Mouse (Mus musculus) liver, embryonic 13.5 days (tissue): Measurements from ENCODE around the gene Orai3. TPM values are rescaled to one million over a fixed set of nuclear protein-coding genes. Genes with fewer than 3 reads are reported as not detected.
A peak's percentile ranks its signal among the peaks of the same experiment; 100 is the strongest.

Experiments
- ATAC-seq: fragments of 200-750 bp; cut with Nextera tagmentation; 2 replicates; pipeline ENCODE4 v1.8.0; 2017; ENCODE audit warnings: low read depth, mild to moderate bottlenecking, moderate number of reproducible peaks, moderate library complexity
- DNase-seq: peaks from one replicate; pipeline ENCODE4 v3.0.0; 2022
- H3K27ac ChIP-seq: fragments of 300-500 bp; sonication (generic); 2 replicates; pipeline ENCODE4 v1.5.1; 2015; ENCODE audit warnings: moderate library complexity, mild to moderate bottlenecking, inconsistent platforms
- H3K27me3 ChIP-seq: fragments of 300-500 bp; sonication (generic); 2 replicates; pipeline ENCODE4 v1.6.1; 2015; ENCODE audit warnings: mild to moderate bottlenecking, inconsistent platforms
- H3K36me3 ChIP-seq: fragments of 300-500 bp; sonication (generic); 2 replicates; pipeline ENCODE4 v1.6.1; 2015; ENCODE audit warnings: mild to moderate bottlenecking, inconsistent platforms
- H3K4me1 ChIP-seq: fragments of 300-500 bp; sonication (generic); replicated peaks from 2 replicates; pipeline ENCODE4 v1.6.1; 2015; ENCODE audit warnings: inconsistent platforms
- H3K4me2 ChIP-seq: fragments of 300-500 bp; sonication (generic); 2 replicates; pipeline ENCODE4 v1.6.1; 2015; ENCODE audit warnings: inconsistent platforms, mild to moderate bottlenecking, moderate library complexity
- H3K4me3 ChIP-seq: fragments of 300-500 bp; sonication (generic); replicated peaks from 2 replicates; pipeline ENCODE4 v1.5.1; 2015; ENCODE audit warnings: mild to moderate bottlenecking, inconsistent platforms
- H3K9ac ChIP-seq: fragments of 300-500 bp; sonication (generic); 2 replicates; pipeline ENCODE4 v1.6.1; 2015; ENCODE audit warnings: mild to moderate bottlenecking, inconsistent platforms
- H3K9me3 ChIP-seq: fragments of 300-500 bp; sonication (generic); replicated peaks from 2 replicates; pipeline ENCODE4 v1.6.1; 2016; ENCODE audit warnings: inconsistent platforms
- WGBS: fragments of 180-500 bp; shearing (Covaris S2); methylation state at CpG from one replicate; pipeline ENCODE4 v1.1.7; 2015; ENCODE audit not compliant: insufficient replicate concordance; 5-methylcytosine and 5-hydroxymethylcytosine counted together
- polyA plus RNA-seq: library from polyadenylated mRNA; unstranded; fragments of >200 nt; fragmentation: Nextera tagmentation; extraction: Ambion mirVana; gene quantifications from 2 replicates; pipeline ENCODE4 v1.2.1, GENCODE M21; 2015

Gene Orai3
- polyA plus RNA-seq, 1 experiment from 2014 or later = 11.2 TPM

DNA sequence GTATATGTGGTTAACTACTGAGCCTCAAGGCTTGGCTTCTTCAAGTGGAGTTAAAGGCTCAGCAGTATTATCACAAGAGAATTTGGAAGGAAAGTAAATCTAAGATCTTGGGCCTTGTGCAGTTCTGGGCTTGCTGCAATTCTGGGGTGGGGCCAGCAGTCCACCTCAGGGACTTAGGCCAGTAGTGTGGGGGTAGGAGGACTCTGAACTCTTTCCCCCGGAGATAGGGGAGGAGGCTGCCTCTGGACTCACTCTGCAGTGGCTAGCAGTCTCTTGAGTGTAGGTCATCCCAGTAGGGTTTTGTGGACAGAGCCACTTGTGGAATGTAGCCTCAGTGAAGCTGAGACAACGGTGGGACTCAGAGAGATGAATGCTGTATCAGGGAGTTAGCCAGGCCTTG lies 3.9 kb upstream of the Orai3 start:
- Histone ChIP-seq H3K4me1 (peaks cover 63% of the 10 kb centered on the region), H3K36me3 (peaks cover 14% of the 10 kb centered on the region), H3K9ac (peak overlapping the region; percentile 19; the same call in 1 of the 2 replicates), H3K4me3 (no peak overlapping the region), H3K27ac (peak overlapping the region; percentile 98), H3K4me2 (no peak overlapping the region), H3K9me3 (no peaks in the 10 kb centered on the region), H3K27me3 (no peaks in the 10 kb centered on the region)
- ATAC-seq (no peak), DNase-seq (no peak)
- WGBS = 70% methylated on average over 2 of the region's 2 CpGs

DNA sequence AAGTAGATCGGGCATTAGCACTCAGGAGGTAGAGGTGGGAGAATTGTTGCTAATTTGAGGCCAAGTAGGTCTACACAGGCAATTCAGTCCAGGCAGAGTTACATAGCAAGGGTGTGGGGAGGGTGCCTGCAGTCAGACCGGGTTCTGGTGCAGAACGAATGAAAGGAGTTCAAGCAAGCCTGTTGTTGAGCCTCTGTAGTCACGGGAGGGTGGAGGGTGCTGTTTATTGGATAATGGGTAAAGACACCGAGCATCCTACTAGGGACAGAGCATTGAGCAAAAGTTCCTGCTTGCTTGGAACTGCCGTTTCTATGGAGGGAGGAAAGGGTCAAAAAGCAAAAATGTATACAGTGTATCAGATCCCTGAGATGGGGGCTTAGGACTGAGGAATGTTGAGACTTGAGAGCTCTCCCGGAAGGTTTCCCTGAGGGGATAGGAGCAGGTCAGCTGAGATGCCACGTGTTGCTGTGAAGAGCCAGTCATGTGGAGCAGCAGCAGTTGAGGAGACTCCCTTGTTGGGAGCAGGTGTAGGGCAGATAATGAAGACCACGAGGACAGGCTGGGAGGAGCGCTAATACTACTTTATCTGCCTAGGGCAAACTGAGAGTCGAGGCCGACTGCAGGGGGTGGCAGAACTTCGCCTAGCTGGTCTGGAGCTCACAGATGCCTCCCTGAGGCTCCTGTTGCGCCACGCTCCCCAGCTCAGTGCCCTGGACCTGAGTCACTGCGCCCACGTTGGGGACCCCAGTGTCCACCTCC lies 2.6 kb upstream of the Orai3 start:
- H3K36me3 ChIP-seq = peaks cover 14% of the 10 kb centered on the region
- 30% methylated on average over 17 of the region's 17 CpGs for WGBS
- peak overlapping the region; percentile 96 for H3K4me2 ChIP-seq
- H3K9ac ChIP-seq = peak overlapping the region; percentile 92
- peak overlapping the region; percentile 98 for H3K27ac ChIP-seq
- DNase-seq = peak; percentile 88
- no peaks in the 10 kb centered on the region for H3K9me3 ChIP-seq
- no peaks in the 10 kb centered on the region for H3K27me3 ChIP-seq
- H3K4me1 ChIP-seq = peaks cover 71% of the 10 kb centered on the region
- peak overlapping the region; percentile 73 for H3K4me3 ChIP-seq
- peak; percentile 93 for ATAC-seq

DNA sequence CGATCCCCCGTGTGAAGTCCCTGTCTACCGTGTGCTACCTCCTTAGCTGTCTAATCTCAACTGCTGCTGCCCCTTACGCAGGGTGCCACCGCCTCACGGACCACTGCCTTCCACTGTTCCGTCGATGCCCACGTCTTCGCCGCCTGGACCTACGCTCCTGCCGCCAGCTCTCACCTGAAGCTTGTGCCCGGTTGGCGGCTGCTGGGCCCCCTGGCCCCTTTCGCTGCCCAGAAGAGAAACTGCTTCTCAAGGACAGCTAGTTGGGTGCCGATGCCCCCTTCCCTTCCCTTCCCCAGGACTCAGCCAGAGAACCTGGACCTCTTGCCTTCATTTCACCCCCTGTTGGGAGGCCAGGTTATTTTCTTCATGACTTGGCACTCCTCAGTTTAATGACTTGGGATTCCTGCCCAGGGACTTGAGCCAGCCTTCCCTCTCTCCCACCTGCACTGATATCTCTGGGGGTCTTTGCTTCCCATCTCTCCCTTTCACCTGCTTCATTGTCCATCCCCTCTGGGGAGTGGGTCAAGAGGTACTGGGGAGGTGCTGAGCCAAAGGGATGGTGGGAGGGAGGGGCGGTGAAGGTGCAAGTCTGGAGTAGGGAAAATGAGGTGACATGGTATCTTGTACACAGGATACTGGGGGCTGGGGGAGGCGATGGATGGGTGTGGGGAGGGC lies 1.8 kb upstream of the Orai3 start:
- Histone ChIP-seq H3K27ac (peak overlapping the region; percentile 98), H3K36me3 (peaks cover 9% of the 10 kb centered on the region), H3K9ac (peak overlapping the region; percentile 92), H3K27me3 (no peaks in the 10 kb centered on the region), H3K9me3 (no peaks in the 10 kb centered on the region), H3K4me3 (peak overlapping the region; percentile 73), H3K4me1 (peaks cover 76% of the 10 kb centered on the region), H3K4me2 (peak overlapping the region; percentile 96)
- DNase-seq = no peak
- 59% methylated on average over 19 of the region's 19 CpGs for WGBS
- peak; percentile 35 for ATAC-seq

DNA sequence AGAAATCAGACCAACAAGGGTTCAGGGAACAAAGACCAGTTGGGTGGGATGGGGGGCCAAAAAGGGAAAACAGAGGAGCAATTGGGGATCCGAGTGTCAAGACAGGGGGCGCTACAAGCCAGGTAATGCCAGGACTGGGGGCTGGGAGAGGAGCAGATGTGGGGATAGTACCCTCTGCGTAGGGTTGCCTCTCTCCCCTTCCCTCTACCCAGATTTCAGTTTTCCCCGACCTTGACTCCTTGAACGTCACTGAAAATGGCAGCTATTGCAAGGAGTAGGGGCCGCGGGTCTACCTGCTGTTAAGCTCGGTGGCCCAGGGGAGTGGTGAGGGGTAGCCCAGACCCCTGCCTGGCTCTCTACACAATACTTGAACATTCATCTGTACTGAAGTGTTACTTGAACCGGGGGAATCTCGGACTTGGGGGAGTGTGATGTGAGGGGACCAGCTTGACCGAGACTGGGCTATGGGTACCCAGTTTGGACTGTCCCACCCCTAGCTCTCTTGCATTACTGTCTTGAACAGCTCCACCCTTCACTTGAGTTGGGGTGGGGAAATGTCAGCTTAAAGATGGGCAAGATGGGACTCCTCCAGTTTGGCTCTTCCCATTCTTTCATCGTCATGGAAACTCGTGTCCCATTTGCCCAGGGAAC lies 1.1 kb upstream of the Orai3 start:
- Histone ChIP-seq H3K9me3 (no peaks in the 10 kb centered on the region), H3K27ac (peak overlapping the region; percentile 98), H3K27me3 (no peaks in the 10 kb centered on the region), H3K9ac (peak overlapping the region; percentile 92), H3K36me3 (peaks cover 8% of the 10 kb centered on the region), H3K4me1 (peaks cover 82% of the 10 kb centered on the region), H3K4me3 (peak overlapping the region; percentile 73), H3K4me2 (peak overlapping the region; percentile 96)
- DNase-seq = no peak
- ATAC-seq = no peak
- WGBS = 50% methylated on average over 13 of the region's 13 CpGs

DNA sequence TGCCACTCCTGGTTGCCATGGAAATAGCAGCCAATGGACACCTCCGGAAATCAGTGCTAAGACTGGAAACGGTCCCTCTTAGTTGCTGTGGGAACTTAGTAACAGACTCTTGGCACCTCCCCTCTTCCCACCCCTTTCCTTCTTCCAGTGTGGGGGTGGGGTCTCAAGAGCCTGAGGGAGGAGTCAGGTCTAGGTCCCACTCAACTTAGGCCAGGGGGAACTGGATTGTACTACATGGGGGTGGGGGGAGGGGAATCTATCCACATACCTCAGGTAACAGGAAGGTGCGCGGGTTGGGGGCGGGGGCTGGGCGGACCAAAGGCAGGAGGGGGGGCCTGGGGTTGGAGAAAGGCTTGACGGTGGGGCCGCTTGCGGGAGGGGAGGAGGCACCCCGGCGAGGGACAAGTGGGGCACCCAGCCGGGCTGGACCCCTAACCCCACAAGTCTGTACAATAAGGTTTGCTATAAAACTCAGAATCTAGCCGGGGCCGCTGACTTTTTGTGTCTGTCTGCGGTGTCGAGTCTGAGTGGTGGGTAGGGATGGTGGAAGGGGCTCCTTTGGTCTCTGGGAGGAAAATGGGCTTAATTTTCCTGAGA lies 520 bp upstream of the Orai3 start:
- H3K9ac ChIP-seq = peak overlapping the region; percentile 92
- under 1% methylated on average over 16 of the region's 16 CpGs for WGBS
- DNase-seq (peak; percentile 70), ATAC-seq (0 out of 2 replicates have a peak, but pooled peaks have one; percentile 1)
- no peaks in the 10 kb centered on the region for H3K9me3 ChIP-seq
- peaks cover 88% of the 10 kb centered on the region for H3K4me1 ChIP-seq
- peak overlapping the region; percentile 98 for H3K27ac ChIP-seq
- no peaks in the 10 kb centered on the region for H3K27me3 ChIP-seq
- peaks cover 7% of the 10 kb centered on the region for H3K36me3 ChIP-seq
- peak overlapping the region; percentile 73 for H3K4me3 ChIP-seq
- peak overlapping the region; percentile 96 for H3K4me2 ChIP-seq

DNA sequence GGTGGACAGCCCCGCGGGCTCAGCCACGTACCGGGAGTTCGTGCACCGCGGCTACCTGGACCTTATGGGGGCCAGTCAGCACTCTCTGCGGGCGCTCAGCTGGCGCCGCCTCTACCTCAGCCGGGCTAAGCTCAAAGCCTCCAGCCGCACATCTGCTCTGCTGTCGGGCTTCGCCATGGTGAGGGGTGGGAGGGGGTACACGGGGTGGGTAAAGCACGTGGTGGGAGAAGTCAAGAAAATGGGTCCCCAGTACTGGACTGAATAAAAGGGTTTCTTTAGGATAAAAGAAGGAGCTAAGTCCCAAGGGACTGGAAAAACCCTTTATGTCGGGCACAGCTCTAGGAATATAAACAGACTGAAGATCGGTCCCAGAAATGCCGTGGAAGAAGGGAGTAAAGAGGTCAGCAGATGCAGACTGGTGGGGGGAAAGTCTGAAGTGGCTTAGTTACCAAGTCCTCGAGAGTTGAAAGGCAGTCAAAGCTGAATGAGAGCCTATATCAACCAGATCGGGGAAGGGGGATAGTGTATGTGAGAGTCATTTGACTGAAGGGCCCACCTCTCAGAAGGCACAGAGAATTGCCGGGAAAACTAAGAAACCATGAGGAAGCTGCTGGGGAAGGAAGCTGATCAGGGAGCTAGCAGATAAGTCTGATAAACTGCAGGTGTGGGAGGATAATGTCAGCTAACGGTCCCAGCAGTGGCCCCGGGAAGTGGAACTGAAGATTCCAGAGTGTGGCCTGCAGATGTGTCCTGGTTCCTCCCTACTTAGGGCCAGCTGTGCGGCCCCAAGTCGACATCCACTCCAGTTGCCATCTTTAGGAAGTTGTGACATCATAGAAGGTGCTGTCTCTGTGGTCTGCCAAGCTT lies 657 bp downstream of the Orai3 start:
- H3K4me1 ChIP-seq = peaks cover 92% of the 10 kb centered on the region
- H3K27ac ChIP-seq = peak overlapping the region; percentile 98
- no peak for ATAC-seq
- H3K4me3 ChIP-seq = peak overlapping the region; percentile 73
- H3K9ac ChIP-seq = peak overlapping the region; percentile 92
- H3K4me2 ChIP-seq = peak overlapping the region; percentile 96
- DNase-seq = peak; percentile 24
- H3K27me3 ChIP-seq = no peaks in the 10 kb centered on the region
- peaks cover 10% of the 10 kb centered on the region for H3K36me3 ChIP-seq
- no peaks in the 10 kb centered on the region for H3K9me3 ChIP-seq
- WGBS = under 1% methylated on average over 27 of the region's 27 CpGs

DNA sequence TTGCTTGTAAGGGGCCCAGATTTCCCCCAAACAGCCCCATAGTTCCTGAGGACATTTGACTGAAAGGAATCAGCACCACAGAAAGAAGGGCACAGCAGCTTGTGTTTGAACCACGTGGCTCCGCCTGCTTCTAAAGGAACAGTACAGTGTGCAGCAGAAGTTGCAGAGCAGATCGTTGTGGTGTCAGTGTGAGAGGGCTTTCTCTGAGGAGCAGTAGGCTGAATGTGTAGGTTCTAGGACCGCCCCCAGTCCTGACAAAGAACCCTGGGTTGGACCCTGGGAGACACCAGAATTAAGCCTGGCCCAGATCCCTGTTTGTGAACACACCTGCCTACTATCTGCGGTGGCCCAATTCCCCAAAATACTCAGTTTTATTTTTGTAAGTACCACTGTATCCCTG lies 1.6 kb downstream of the Orai3 start:
- H3K9ac ChIP-seq = peak overlapping the region; percentile 92; the same call in 1 of the 2 replicates
- peaks cover 90% of the 10 kb centered on the region for H3K4me1 ChIP-seq
- no peak for DNase-seq
- WGBS = 49% methylated on average over 5 of the region's 5 CpGs
- ATAC-seq = no peak
- peak overlapping the region; percentile 96 for H3K4me2 ChIP-seq
- H3K4me3 ChIP-seq = peak overlapping the region; percentile 73; the same call in 1 of the 2 replicates
- no peaks in the 10 kb centered on the region for H3K27me3 ChIP-seq
- H3K9me3 ChIP-seq = no peaks in the 10 kb centered on the region
- H3K27ac ChIP-seq = peak overlapping the region; percentile 98
- peaks cover 10% of the 10 kb centered on the region for H3K36me3 ChIP-seq

DNA sequence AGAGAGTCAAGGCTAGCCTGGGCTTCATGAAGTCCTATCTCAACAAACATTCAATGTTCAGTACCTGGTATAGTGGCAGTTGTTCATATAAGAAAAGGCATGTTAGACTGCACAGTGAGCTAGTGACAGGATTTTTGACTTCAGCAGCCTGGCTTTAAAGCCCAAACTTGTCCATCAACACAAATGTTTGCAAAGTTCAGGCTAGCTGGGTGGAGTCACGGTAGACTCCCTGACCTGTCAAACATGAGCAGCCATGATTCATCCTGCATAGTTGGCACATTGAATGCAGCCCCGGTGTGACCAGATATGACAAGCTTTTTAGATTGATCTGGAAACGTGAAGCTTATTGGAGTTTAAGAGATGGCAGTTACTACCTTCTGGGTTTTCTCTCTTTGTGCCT lies 2.5 kb downstream of the Orai3 start:
- no peak overlapping the region for H3K27ac ChIP-seq
- no peak overlapping the region for H3K9ac ChIP-seq
- no peak overlapping the region for H3K4me2 ChIP-seq
- no peaks in the 10 kb centered on the region for H3K27me3 ChIP-seq
- WGBS = 41% methylated on average over 3 of the region's 3 CpGs
- DNase-seq (no peak), ATAC-seq (no peak)
- no peaks in the 10 kb centered on the region for H3K9me3 ChIP-seq
- peaks cover 82% of the 10 kb centered on the region for H3K4me1 ChIP-seq
- H3K36me3 ChIP-seq = peaks cover 10% of the 10 kb centered on the region
- H3K4me3 ChIP-seq = no peak overlapping the region

DNA sequence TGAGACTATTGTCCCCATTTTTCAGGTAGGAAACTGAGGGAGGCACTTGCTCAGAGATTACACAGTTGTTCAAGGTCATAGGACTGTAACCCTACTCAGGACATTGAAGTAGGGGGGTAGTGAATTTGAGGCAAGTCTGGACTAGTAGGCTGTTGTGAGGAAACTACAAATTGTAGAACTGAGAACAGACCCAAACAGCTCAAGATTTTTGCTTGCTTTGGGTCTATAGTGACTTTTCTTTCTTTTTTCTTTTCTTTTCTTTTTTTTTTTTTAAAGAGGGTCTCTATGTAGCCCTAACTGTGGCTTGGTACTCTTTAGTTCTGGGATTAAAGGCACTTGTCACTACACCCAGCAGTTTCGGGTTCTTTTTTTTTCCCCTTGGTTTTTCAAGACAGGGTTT lies 2.9 kb downstream of the Orai3 start:
- Histone ChIP-seq H3K9ac (no peak overlapping the region), H3K4me2 (no peak overlapping the region), H3K9me3 (no peaks in the 10 kb centered on the region), H3K4me3 (no peak overlapping the region), H3K27me3 (no peaks in the 10 kb centered on the region), H3K27ac (no peak overlapping the region), H3K4me1 (peaks cover 77% of the 10 kb centered on the region), H3K36me3 (peaks cover 9% of the 10 kb centered on the region)
- ATAC-seq = no peak
- 64% methylated on average over 1 of the region's 1 CpGs for WGBS
- DNase-seq = no peak

DNA sequence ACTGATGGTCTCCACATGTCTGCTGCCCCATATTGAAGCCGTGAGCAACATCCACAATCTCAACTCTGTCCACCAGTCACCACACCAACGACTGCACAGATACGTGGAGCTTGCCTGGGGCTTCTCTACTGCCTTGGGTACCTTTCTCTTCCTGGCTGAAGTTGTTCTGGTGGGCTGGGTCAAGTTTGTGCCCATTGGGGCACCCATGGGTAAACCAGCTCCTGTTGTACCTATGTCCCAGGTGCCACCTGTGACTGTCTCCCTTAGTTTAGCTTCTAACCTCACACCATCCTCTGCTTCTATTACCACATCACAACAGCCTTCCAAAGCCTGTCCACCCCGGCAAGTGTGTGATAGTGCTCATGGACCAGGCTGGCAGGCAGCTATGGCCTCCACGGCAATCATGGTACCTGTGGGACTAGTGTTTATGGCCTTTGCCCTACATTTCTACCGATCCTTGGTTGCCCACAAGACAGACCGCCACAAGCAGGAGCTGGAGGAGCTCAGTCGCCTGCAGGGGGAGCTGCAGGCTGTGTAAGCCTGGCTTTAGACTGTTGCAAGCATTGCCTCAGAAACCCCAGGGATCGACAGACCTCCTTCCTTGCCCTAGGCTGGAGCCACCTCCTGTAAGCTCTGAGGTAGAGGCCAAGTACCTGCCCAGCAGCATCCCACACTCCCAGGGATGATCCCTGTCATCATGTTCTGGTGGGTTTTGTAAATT lies 4.2 kb downstream of the Orai3 start:
- WGBS = 36% methylated on average over 9 of the region's 9 CpGs
- Histone ChIP-seq H3K9me3 (no peaks in the 10 kb centered on the region), H3K4me2 (no peak overlapping the region), H3K4me3 (no peak overlapping the region), H3K36me3 (peaks cover 7% of the 10 kb centered on the region; the same call in 1 of the 2 replicates), H3K27ac (no peak overlapping the region), H3K9ac (no peak overlapping the region), H3K27me3 (no peaks in the 10 kb centered on the region), H3K4me1 (peaks cover 75% of the 10 kb centered on the region)
- ATAC-seq = no peak
- DNase-seq = peak; percentile 69
